Mouse (Mus musculus): ENCODE measurements around the gene Nepn.
"Not testable (repeated sequence)": the region's sequence is repeated elsewhere in the genome, so short reads cannot be mapped to it uniquely, and the experiment has no call there.

Nepn gene

GRCm38 (mm10) chr10:52388922-52389430 is at the start of gene Nepn:
Nepn (plus strand) TSS chr10:52388972.
- DNase-seq (ENCODE audit: low spot score): no peak

- not testable (repeated sequence) for DNase-seq (ENCODE audit: low spot score)
Observed at GRCm38 (mm10) chr10:52343324-52343723, 45.4 kb upstream of the Nepn start.

GRCm38 (mm10) chr10:52353184-52353583 is 35.6 kb upstream of the Nepn start:
- DNase-seq (ENCODE audit: low spot score): no peak

GRCm38 (mm10) chr10:52358467-52358866 is 30.3 kb upstream of the Nepn start, which contains the start of gene Gm26741:
Gm26741 (plus strand) TSS chr10:52358767.
- DNase-seq (ENCODE audit: low spot score): no peak

- DNase-seq (ENCODE audit: low spot score): no peak
Observed at GRCm38 (mm10) chr10:52360241-52360735, 28.5 kb upstream of the Nepn start.

GRCm38 (mm10) chr10:52360862-52361609 is 27.7 kb upstream of the Nepn start:
- no peak for DNase-seq (ENCODE audit: low spot score)

- no peak for DNase-seq (ENCODE audit: low spot score)
Observed at GRCm38 (mm10) chr10:52368376-52368775, 20.4 kb upstream of the Nepn start.

- DNase-seq (ENCODE audit: low spot score): no peak
Observed at GRCm38 (mm10) chr10:52373834-52374233, 14.9 kb upstream of the Nepn start.

- DNase-seq (ENCODE audit: low spot score): no peak
Observed at GRCm38 (mm10) chr10:52374651-52375050, 14.1 kb upstream of the Nepn start.

- no peak for DNase-seq (ENCODE audit: low spot score)
Observed at GRCm38 (mm10) chr10:52376422-52376821, 12.3 kb upstream of the Nepn start.

- DNase-seq (ENCODE audit: low spot score): no peak
Observed at GRCm38 (mm10) chr10:52377813-52378212, 11.0 kb upstream of the Nepn start.

GRCm38 (mm10) chr10:52381321-52381801 is 7.4 kb upstream of the Nepn start:
- no peak for DNase-seq (ENCODE audit: low spot score)

- DNase-seq (ENCODE audit: low spot score): peak; percentile 96
Observed at GRCm38 (mm10) chr10:52381845-52382591, 6.8 kb upstream of the Nepn start, which contains the start of gene Gopc. Gopc (minus strand) TSS chr10:52382124.

- DNase-seq (ENCODE audit: low spot score): peak; percentile 26
Observed at GRCm38 (mm10) chr10:52383022-52383421, 5.8 kb upstream of the Nepn start.

GRCm38 (mm10) chr10:52383522-52383921 is 5.2 kb upstream of the Nepn start:
- no peak for DNase-seq (ENCODE audit: low spot score)

- peak; percentile 35 for DNase-seq (ENCODE audit: low spot score)
Observed at GRCm38 (mm10) chr10:52384823-52385610, 3.8 kb upstream of the Nepn start.

GRCm38 (mm10) chr10:52387192-52387591 is 1.6 kb upstream of the Nepn start:
- DNase-seq (ENCODE audit: low spot score): no peak

- no peak for DNase-seq (ENCODE audit: low spot score)
Observed at GRCm38 (mm10) chr10:52389438-52389837, 666 bp downstream of the Nepn start.

GRCm38 (mm10) chr10:52391208-52391607 is 2.4 kb downstream of the Nepn start:
- DNase-seq (ENCODE audit: low spot score): no peak

GRCm38 (mm10) chr10:52396647-52397046 is 7.9 kb downstream of the Nepn start:
- no peak for DNase-seq (ENCODE audit: low spot score)

- no peak for DNase-seq (ENCODE audit: low spot score)
Observed at GRCm38 (mm10) chr10:52398715-52399114, 9.9 kb downstream of the Nepn start.

- DNase-seq (ENCODE audit: low spot score): no peak
Observed at GRCm38 (mm10) chr10:52399722-52400121, 10.9 kb downstream of the Nepn start.

Data from yolk sac, embryonic 10.5 days (tissue).